Mouse (Mus musculus) frontal cortex, postnatal 14 days (tissue): ENCODE data around the gene Stim1.

Experiments
- DNase-seq, 2 experiments: peaks; one replicate each; pipeline ENCODE4 v3.0.0; 2022; ENCODE audit warnings: low spot score in 2 of 2

Gene Stim1

GRCm38 (mm10) chr7:102302471-102302870 is 34.9 kb downstream of the Stim1 start:
- DNase-seq = no peak

- DNase-seq = no peak
Observed at GRCm38 (mm10) chr7:102305596-102305995, 38.0 kb downstream of the Stim1 start.

GRCm38 (mm10) chr7:102310266-102310665 is 42.7 kb downstream of the Stim1 start:
- DNase-seq = no peak

- no peak for DNase-seq
Observed at GRCm38 (mm10) chr7:102310821-102311220, 43.2 kb downstream of the Stim1 start.

- no peak for DNase-seq
Observed at GRCm38 (mm10) chr7:102312840-102313534, 45.4 kb downstream of the Stim1 start.

- no peak for DNase-seq
Observed at GRCm38 (mm10) chr7:102313535-102313863, 45.9 kb downstream of the Stim1 start.

GRCm38 (mm10) chr7:102314107-102314506 is 46.5 kb downstream of the Stim1 start:
- no peak for DNase-seq

GRCm38 (mm10) chr7:102314908-102315307 is 47.3 kb downstream of the Stim1 start:
- DNase-seq = no peak

- no peak for DNase-seq
Observed at GRCm38 (mm10) chr7:102315435-102315834, 47.8 kb downstream of the Stim1 start.

GRCm38 (mm10) chr7:102317583-102318168 is 50.1 kb downstream of the Stim1 start:
- no peak for DNase-seq

GRCm38 (mm10) chr7:102322137-102322536 is 54.5 kb downstream of the Stim1 start:
- DNase-seq = no peak

- DNase-seq = no peak
Observed at GRCm38 (mm10) chr7:102326323-102326722, 58.7 kb downstream of the Stim1 start.

GRCm38 (mm10) chr7:102330270-102330669 is 62.7 kb downstream of the Stim1 start:
- no peak for DNase-seq

- DNase-seq = no peak
Observed at GRCm38 (mm10) chr7:102331476-102331875, 63.9 kb downstream of the Stim1 start.

- no peak for DNase-seq
Observed at GRCm38 (mm10) chr7:102333741-102334140, 66.1 kb downstream of the Stim1 start.

- DNase-seq = no peak
Observed at GRCm38 (mm10) chr7:102337326-102337725, 69.7 kb downstream of the Stim1 start.

- DNase-seq = no peak
Observed at GRCm38 (mm10) chr7:102337898-102338297, 70.3 kb downstream of the Stim1 start.

- no peak for DNase-seq
Observed at GRCm38 (mm10) chr7:102338956-102339355, 71.3 kb downstream of the Stim1 start.

GRCm38 (mm10) chr7:102345893-102346292 is 78.3 kb downstream of the Stim1 start:
- DNase-seq = no peak

- DNase-seq = no peak
Observed at GRCm38 (mm10) chr7:102347327-102347726, 79.7 kb downstream of the Stim1 start.

- no peak for DNase-seq
Observed at GRCm38 (mm10) chr7:102348681-102349080, 81.1 kb downstream of the Stim1 start.

- no peak for DNase-seq
Observed at GRCm38 (mm10) chr7:102349236-102349635, 81.6 kb downstream of the Stim1 start.

- no peak for DNase-seq
Observed at GRCm38 (mm10) chr7:102353420-102353819, 85.8 kb downstream of the Stim1 start.

GRCm38 (mm10) chr7:102358124-102358523 is 90.5 kb downstream of the Stim1 start:
- DNase-seq = no peak
